Mouse (Mus musculus) lung, embryonic 14.5 days (tissue): ENCODE data around the gene 1700123O20Rik. TPM values are rescaled to one million over a fixed set of nuclear protein-coding genes. Genes with fewer than 3 reads are reported as not detected.

Experiments
- ATAC-seq: fragments of 200-750 bp; cut with Nextera tagmentation; 2 replicates; pipeline ENCODE4 v1.8.0; 2017; ENCODE audit warnings: mild to moderate bottlenecking, moderate TSS enrichment, moderate library complexity; ENCODE audit not compliant: insufficient read depth
- DNase-seq: peaks from one replicate; pipeline ENCODE4 v3.0.0-alpha.2; 2015
- H3K27ac ChIP-seq: fragments of 300-500 bp; sonication (generic); 2 replicates; pipeline ENCODE4 v1.5.1; 2014; ENCODE audit warnings: low read depth, mild to moderate bottlenecking, moderate library complexity
- H3K27me3 ChIP-seq: fragments of 300-500 bp; sonication (generic); 2 replicates; pipeline ENCODE4 v1.6.1; 2014; ENCODE audit warnings: low read length, control low read depth; ENCODE audit not compliant: insufficient read depth
- H3K36me3 ChIP-seq: fragments of 300-500 bp; sonication (generic); 2 replicates; pipeline ENCODE4 v1.6.1; 2014; ENCODE audit warnings: control low read depth; ENCODE audit not compliant: insufficient read depth
- H3K4me1 ChIP-seq: fragments of 300-500 bp; sonication (generic); 2 replicates; pipeline ENCODE4 v1.6.1; 2014; ENCODE audit warnings: antibody characterized with exemption, control low read depth; ENCODE audit not compliant: insufficient read depth
- H3K4me2 ChIP-seq: fragments of 300-500 bp; sonication (generic); 2 replicates; pipeline ENCODE4 v1.6.1; 2014; ENCODE audit warnings: mild to moderate bottlenecking
- H3K4me3 ChIP-seq: fragments of 300-500 bp; sonication (generic); 2 replicates; pipeline ENCODE4 v1.5.1; 2014; ENCODE audit warnings: low read depth, low read length
- H3K9ac ChIP-seq: fragments of 300-500 bp; sonication (generic); 2 replicates; pipeline ENCODE4 v1.6.1; 2014
- H3K9me3 ChIP-seq: fragments of 300-500 bp; sonication (generic); 2 replicates; pipeline ENCODE4 v1.6.1; 2016; ENCODE audit warnings: low read depth, low read length, control low read depth
- CTCF ChIP-seq: IDR thresholded peaks from 2 replicates; pipeline ENCODE4 v1.5.1; 2016; ENCODE audit warnings: antibody characterized with exemption, low read depth
- WGBS: fragments of 180-500 bp; shearing (Covaris S2); extraction: QIAGEN DNeasy Blood & Tissue Kit; methylation state at CpG from one replicate; pipeline ENCODE4 v1.1.7; 2014; 5-methylcytosine and 5-hydroxymethylcytosine counted together
- polyA plus RNA-seq: library from polyadenylated mRNA; unstranded; fragments of >200 nt; fragmentation: Nextera tagmentation; extraction: Ambion mirVana; gene quantifications from 2 replicates; pipeline ENCODE4 v1.2.1, GENCODE M21; 2014

1700123O20Rik gene
- polyA plus RNA-seq, 1 experiment from 2014 or later: 83.2 TPM

- Histone ChIP-seq H3K9me3 (no peaks in the 10 kb centered on the region), H3K27ac (no peak within 1 kb of the TSS), H3K9ac (no peak within 1 kb of the TSS), H3K27me3 (no peaks in the 10 kb centered on the region), H3K4me2 (no peak within 1 kb of the TSS), H3K36me3 (0 out of 2 replicates have a peak, but pooled peaks cover 3% of the 10 kb centered on the region), H3K4me1 (no peaks in the 10 kb centered on the region), H3K4me3 (no peak within 1 kb of the TSS)
- TF ChIP-seq CTCF: no peak
- DNase-seq (no peak), ATAC-seq (no peak)
- 56% methylated on average over 4 of the region's 4 CpGs for WGBS
These were observed 12.7 kb downstream of the 1700123O20Rik start, which contains the start of gene Gm29776 for GRCm38 (mm10) chr14:54698733-54699132. Gene Gm29776 (minus strand): TSS chr14:54698833.

- H3K4me2 ChIP-seq: no peak overlapping the region
- no peak overlapping the region for H3K27ac ChIP-seq
- no peak overlapping the region for H3K4me3 ChIP-seq
- no peaks in the 10 kb centered on the region for H3K4me1 ChIP-seq
- H3K27me3 ChIP-seq: no peaks in the 10 kb centered on the region
- WGBS: 38% methylated on average over 3 of the region's 3 CpGs
- no peaks in the 10 kb centered on the region for H3K9me3 ChIP-seq
- ATAC-seq (no peak), DNase-seq (no peak)
- no peak for TF ChIP-seq CTCF
- no peaks in the 10 kb centered on the region for H3K36me3 ChIP-seq
- H3K9ac ChIP-seq: no peak overlapping the region
These were observed 13.6 kb downstream of the 1700123O20Rik start for GRCm38 (mm10) chr14:54699586-54699985.

GRCm38 (mm10) chr14:54701298-54701697, 15.3 kb downstream of the 1700123O20Rik start:
- Histone ChIP-seq H3K4me2 (no peak overlapping the region), H3K4me1 (no peaks in the 10 kb centered on the region), H3K36me3 (no peaks in the 10 kb centered on the region), H3K9ac (no peak overlapping the region), H3K27ac (no peak overlapping the region), H3K9me3 (no peaks in the 10 kb centered on the region), H3K4me3 (no peak overlapping the region), H3K27me3 (no peaks in the 10 kb centered on the region)
- peak; percentile 47; the same call in 1 of the 2 replicates for ATAC-seq
- TF ChIP-seq CTCF: peak; percentile 92
- peak; percentile 86 for DNase-seq
- WGBS: 4% methylated on average over 6 of the region's 6 CpGs

- ATAC-seq (no peak), DNase-seq (no peak)
- no peaks in the 10 kb centered on the region for H3K36me3 ChIP-seq
- H3K4me3 ChIP-seq: no peak overlapping the region
- no peak overlapping the region for H3K4me2 ChIP-seq
- no peaks in the 10 kb centered on the region for H3K4me1 ChIP-seq
- H3K27ac ChIP-seq: no peak overlapping the region
- no peak overlapping the region for H3K9ac ChIP-seq
- no peaks in the 10 kb centered on the region for H3K9me3 ChIP-seq
- TF ChIP-seq CTCF: no peak
- no peaks in the 10 kb centered on the region for H3K27me3 ChIP-seq
- 55% methylated on average over 10 of the region's 10 CpGs for WGBS
These were observed 17.2 kb downstream of the 1700123O20Rik start for GRCm38 (mm10) chr14:54703207-54703606.

DNA sequence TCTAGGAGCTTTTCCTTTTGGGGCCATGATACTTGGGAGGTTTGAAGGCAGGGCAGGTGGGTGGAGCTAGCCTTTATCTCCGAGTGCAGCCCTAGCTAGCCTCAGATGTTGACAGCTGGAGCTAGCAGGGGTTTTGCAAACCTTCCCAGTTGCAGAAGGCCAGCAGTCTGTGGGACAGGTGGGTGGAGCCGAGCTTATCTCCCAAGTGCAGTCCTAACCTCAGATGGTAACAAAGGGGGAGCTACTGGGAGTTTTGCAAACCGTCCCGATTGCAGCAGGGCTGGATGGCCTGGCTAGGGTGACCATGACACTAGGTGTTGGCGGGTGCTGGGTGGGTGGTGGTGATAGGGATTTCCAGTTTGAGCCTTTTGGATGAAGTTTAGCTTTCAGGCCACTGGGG, 19.8 kb downstream of the 1700123O20Rik start:
- no peak overlapping the region for H3K4me3 ChIP-seq
- ATAC-seq: peak; percentile 70; the same call in 1 of the 2 replicates
- H3K27ac ChIP-seq: no peak overlapping the region
- H3K4me1 ChIP-seq: no peaks in the 10 kb centered on the region
- DNase-seq: no peak
- H3K9ac ChIP-seq: no peak overlapping the region
- no peaks in the 10 kb centered on the region for H3K9me3 ChIP-seq
- WGBS: 21% methylated on average over 5 of the region's 5 CpGs
- no peaks in the 10 kb centered on the region for H3K27me3 ChIP-seq
- no peaks in the 10 kb centered on the region for H3K36me3 ChIP-seq
- no peak overlapping the region for H3K4me2 ChIP-seq
- TF ChIP-seq CTCF: no peak

DNA sequence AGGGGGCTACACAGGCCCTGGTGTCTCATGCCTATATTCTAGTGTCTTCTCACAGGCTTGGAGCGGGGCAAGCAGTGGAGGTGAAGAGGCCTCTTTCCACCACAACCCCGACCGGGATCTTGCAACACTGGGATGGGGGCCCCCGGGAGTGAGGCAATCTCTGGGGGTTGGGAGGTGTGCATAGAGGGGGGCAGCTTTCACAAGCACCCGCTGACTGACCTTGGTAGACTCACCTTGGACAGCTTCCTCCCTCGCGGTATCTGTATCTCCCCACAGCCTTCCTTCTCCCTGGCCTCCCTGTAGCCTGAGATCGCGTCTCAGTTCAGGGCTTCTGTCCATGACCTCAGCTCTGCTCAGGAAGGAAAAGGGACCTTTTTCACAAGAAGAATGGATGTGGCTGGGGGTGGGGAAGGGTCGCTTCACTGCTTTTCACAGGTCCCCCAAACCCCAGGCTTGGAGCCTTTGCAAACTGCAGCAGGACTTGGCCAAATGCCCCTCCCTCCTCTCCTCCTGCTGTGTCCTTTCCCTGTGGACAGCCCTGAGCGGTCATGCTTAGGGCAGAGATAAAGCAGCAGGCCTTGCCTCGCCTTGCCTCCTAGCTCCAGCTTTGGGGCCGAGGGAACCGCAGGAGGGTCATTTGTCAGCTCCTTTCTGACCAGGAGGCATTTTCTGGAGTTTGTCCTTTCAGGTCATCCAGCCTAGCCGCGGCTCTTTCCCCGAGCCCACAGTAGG, 20.7 kb downstream of the 1700123O20Rik start:
- no peak overlapping the region for H3K4me3 ChIP-seq
- H3K9me3 ChIP-seq: no peaks in the 10 kb centered on the region
- no peak for TF ChIP-seq CTCF
- H3K27ac ChIP-seq: no peak overlapping the region
- ATAC-seq (no peak), DNase-seq (no peak)
- no peaks in the 10 kb centered on the region for H3K27me3 ChIP-seq
- H3K4me1 ChIP-seq: no peaks in the 10 kb centered on the region
- no peaks in the 10 kb centered on the region for H3K36me3 ChIP-seq
- H3K9ac ChIP-seq: no peak overlapping the region
- 39% methylated on average over 17 of the region's 17 CpGs for WGBS
- no peak overlapping the region for H3K4me2 ChIP-seq

GRCm38 (mm10) chr14:54709054-54709453, 23.0 kb downstream of the 1700123O20Rik start:
- Histone ChIP-seq H3K36me3 (no peaks in the 10 kb centered on the region), H3K4me2 (no peak overlapping the region)
- 71% methylated on average over 9 of the region's 9 CpGs for WGBS

More at GRCm38 (mm10) chr14:54709054-54709453, 23.0 kb downstream of the 1700123O20Rik start:
- no peak for TF ChIP-seq CTCF
- Histone ChIP-seq H3K4me1 (no peaks in the 10 kb centered on the region), H3K9ac (no peak overlapping the region), H3K9me3 (no peaks in the 10 kb centered on the region), H3K27me3 (no peaks in the 10 kb centered on the region), H3K27ac (no peak overlapping the region), H3K4me3 (no peak overlapping the region)
- no peak for ATAC-seq
- DNase-seq: no peak
